Mouse (Mus musculus) testis, postnatal 10 days (tissue): ENCODE measurements around the gene Wdr66.

Experiments used
- DNase-seq: peaks from one replicate; pipeline ENCODE4 v3.0.0; 2021; ENCODE audit warnings: low spot score

The Wdr66 gene

DNA sequence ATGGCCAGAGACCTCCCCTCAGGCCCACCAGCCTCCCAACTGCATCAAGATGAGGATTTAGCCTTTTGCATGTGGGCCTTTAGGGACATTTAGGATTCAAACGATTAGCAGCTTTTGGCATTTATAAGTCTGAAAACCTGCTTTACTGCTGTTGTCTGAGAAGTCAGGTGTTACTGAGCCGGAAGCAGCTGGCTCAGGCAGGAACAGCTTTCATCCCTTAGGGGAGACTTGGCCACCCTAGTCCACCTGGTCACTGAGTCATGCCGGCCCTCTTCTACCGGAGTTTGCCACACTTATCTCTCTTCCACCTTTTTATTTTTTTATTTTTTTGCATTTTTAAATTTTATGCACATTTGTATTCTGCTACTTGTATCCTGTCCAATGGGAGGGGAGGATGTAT lies 105.4 kb downstream of the Wdr66 start:
- DNase-seq = no peak

DNA sequence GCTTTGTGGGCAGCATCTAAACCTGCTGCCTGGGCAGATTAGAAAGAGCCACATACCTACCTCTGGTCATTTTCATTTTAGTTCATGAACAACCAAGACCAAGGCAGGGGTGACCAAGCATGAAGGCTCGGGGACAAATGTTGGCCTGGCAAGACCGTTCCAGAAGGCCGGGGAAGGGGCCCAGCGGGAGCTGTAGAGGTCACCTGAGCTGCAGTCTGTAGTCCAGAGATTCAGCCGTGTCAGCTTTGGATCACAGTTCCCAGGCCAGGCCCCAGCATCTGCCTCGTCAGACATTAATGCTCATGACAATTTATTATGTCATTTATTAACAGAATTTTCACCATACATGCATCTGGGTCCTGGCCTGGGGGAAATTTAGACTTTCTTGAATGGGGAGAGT lies 107.5 kb downstream of the Wdr66 start:
- no peak for DNase-seq

DNA sequence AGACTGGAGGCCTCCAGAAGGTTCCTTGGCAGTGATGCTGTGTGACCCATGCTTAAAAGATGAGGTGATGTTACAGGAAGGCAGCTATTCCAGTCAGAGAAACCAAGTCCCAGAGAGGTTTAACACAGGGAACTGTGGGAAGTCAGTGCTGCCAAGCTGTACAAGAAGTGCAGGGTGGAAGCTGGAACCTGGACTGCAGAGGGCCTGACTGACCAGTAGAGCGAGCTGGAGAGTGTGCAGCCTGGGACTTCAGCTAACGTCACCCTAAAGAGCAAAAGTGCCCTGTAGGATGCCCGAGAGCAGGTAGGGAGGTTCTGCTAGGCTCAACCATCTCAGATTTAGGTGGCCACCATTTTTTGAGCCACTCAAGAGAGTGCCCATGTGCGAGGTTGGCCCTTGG lies 111.0 kb downstream of the Wdr66 start:
- DNase-seq = no peak

DNA sequence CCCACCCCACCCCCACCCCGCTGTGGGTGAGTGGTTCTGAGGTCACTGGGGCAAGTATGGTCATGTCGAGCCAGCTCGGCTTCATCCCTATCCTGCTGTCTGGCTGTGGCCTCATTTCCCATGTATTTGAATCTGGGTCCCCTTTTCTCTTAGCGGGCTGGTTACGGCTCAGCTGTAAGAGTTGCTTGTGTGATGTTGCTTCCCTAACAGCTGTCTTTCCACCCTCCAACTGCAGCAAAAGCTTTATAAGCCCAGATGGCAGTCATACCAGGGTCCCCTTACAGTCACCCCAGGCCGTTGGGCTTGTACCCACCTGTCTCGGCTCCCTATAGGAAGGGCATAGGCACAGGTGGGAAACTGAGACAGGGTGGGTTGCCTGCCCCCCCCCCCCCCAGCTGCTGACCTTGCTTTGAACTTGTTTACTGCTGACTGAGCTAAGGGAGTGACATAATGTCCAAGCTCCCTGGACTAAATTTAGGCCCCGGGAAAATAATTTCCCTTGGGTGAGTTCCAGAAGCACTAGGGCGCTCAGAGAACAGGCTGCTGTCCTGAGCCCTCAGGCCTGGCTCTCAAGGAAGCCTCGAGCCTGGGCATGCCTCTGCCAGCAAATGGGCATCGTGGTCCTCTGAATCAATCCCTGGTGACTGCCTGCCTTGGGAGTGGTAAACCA lies 112.5 kb downstream of the Wdr66 start:
- no peak for DNase-seq

DNA sequence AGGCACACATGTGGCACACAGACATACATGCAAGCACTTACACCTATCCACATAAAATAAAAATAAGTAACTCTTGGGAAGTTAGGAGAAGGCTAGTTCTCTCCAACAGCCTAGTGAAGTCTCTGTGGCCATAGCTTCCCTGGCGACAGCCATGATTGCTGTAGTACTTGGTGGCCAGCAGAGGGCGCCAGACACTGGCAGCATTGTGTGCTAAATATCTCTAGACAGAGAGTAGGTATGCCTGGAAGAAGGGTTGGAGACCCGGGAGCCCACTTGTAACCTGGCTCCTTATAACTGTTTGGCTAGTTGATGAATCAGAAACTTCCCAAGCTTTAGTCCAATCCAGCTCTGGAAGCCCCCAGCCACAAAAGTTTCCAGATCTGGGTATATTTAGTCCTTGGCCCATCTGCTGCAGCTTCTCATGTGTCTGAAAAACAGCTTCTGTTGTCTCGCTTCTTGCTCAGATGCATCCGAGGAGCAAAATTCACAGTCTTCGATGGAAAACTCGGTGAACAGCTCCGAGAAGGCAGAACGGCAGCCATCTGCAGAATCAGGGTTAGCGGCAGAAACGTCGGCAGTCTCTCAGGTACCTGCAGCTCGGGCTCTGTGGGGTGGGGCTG lies 117.1 kb downstream of the Wdr66 start:
- peak; percentile 65 for DNase-seq

DNA sequence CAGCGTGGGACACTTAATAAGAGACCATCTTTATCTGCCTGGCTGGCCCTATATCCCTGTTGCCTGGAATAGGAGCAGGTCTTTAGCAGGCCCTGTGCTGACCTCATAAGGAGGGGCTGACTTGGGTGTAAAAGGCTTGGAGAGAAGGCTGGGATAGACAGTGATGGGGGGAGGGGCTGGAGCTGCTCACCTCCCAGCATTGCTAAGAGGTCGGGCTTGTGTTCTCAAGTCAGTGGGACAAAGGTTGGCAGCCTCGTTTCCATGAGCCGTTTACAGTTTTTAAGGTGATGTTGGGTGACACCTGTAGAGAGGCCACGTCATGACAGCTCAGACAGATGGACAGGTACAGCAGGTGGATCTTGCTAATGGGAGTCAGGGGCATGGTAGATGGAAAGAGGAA lies 118.1 kb downstream of the Wdr66 start:
- no peak for DNase-seq

DNA sequence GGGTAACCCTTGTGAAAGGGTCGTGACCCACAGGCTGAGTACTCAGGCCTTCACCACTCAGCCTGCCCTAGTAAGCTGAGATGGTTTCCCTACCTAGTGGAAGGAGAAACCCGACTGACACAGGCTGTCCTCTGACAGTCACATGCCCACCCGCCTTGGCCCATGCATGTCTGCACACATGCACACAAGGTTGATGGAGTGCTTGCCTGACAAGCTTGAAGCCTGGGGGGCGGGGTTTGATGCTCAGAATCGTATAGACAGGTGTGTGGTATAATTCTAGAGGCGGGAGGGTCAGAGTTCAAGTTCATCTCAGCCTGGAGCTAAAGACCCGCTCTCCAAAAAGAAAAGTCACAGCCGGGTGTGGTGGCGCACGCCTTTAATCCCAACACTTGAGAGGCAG lies 123.4 kb downstream of the Wdr66 start:
- DNase-seq = no peak

DNA sequence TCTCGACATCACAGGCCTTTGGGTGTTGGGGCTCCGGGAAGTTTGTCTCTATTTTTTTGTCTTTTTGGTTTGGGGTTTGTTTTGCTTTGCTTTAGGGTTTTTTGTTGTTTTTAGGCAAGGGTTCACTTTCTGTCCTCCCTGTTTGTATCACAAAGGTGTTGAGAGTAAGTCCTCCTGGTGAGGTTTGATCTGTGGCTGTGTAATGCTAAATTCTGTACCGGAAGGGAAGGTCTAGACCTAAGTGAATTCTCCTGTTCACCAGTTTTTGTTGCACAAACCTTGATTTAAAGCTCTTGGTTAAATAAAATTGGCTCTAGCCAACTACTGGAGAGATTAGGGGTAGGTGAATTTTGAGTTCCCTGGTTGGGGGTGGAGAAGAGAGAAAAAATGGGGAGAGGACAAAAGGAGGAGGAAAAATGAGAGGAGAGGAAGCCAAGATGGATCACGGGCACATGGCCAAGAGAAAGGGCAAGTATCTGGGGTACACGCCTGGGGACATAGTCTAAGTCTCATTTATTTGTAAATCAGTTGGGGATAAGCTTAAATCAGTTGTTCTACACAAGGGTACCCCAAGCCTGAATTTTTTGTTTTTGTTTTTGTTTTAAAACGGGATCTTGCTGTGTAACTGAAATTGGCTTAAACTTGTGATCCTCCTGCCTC lies 124.0 kb downstream of the Wdr66 start:
- no peak for DNase-seq

DNA sequence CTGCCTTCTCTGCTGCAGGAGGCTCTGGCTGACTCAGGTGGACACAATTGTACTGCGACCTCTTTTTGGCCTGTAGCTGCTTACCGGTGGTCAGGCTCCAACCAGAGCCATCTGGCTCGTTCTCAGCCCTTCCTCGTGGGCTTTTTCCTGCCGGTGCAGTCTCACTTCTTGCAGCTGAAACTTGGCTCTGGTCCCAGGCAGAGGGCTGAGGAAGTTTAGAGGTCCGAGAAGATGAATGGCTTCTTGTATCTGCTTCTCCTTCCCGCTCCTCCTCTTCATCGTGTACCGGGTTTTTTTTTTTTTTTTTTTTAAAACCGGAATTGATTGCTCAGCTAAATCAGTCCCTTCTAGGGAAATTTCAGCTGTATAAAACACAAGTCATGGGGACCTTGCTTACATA lies 124.7 kb downstream of the Wdr66 start:
- peak; percentile 77 for DNase-seq
